Mouse (Mus musculus): ENCODE data around the gene Spaca5. TPM values are rescaled to one million over a fixed set of nuclear protein-coding genes. Genes with fewer than 3 reads are reported as not detected.

Spaca5 gene
- not detected in 2 replicates for total RNA-seq (2021)
- long read RNA-seq, experiment 1, result 0 reads
- long read RNA-seq, experiment 2, result 0 reads

DNA sequence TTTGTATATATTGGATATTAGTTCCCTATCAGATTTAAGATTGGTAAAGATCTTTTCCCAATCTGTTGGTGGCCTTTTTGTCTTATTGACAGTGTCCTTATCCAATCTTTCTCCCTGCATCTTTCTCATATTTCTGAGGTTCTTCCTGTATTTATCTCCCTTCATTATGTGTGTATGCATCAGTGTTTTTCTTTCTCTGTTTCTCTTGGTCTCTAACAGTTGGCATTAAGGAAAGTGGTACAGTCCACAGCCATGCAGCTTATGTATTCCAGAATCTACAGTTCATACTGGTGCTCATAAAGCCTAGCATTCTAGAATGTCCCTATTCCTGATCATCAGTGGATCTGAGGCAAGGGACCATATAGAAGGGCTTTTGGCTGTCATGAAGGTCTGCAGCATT, at the start of gene Spaca5:
Gene Spaca5 (plus strand): TSS at position 301 of the 400 bp plus-strand sequence.
- DNase-seq, result no peak

DNA sequence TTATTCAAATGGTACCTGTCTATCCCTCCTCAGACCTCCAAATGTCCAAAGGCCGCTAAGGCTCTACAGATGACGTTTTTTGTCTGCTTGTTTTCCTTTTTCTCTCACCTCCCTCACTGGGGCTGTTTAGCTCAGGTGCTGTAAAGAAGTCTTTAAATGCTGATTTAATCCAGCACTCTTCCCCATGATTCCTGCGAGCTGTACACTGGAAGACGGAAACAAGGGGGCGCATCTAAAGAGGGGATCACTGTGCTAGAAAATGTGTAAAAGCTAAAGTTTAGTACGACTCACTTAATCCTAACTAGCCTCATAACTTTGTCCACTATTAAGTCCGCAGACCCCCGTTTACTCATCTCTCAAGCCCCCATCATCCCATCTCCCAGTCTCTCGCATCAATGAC, 6.7 kb upstream of the Spaca5 start:
- no peak for DNase-seq

DNA sequence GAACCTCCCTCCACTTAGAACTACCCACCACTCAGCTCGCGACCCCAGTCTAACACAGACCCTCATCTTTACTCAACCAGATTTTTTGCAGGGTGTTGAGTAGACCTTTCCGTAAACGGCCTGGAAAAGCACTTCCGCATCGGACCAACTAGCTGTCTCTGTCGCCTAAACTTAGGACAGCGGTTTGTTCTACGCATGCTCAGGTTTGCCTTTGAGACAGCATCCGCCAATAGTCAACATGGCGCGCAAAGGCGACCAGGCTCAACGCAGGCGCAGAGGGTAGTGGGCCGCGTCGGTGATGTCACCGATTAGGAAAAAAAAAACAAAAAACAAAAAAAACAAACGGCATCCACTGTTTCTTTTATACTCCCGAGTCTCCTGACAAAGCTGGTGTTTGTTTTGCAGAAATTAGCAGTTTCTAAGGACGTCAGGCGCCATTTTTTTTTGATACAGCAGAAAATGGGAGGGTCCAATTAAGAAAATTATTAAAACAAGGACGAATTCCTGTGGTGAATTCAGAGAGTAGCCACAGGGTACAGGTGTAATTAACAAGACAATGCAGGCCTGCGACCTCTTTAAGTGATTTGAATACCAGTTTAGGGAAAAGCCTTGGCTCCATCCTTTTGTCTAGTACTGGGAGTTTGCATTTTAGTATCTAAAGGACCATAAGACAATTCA, 6.2 kb upstream of the Spaca5 start, which contains the start of gene Zfp182:
Gene Zfp182 (minus strand): TSS at position 451 of the 678 bp plus-strand sequence.
- DNase-seq, result peak; percentile 89

DNA sequence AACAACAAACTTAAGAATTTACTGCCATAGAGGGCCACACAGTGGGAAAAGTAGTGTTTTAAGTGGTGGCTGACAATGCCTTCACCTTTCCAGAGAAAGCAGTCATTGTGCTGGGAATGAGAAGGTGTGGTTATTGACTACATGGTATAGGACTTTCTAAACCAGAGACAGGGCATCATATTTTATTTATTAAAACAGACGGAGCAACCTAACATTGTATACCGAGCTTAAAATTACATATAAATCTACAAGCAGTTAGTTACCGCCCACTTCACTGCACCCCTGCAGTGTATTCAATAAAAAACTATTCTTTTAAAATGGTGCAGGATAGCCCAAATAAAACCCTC, 5.7 kb upstream of the Spaca5 start:
- no peak for DNase-seq

DNA sequence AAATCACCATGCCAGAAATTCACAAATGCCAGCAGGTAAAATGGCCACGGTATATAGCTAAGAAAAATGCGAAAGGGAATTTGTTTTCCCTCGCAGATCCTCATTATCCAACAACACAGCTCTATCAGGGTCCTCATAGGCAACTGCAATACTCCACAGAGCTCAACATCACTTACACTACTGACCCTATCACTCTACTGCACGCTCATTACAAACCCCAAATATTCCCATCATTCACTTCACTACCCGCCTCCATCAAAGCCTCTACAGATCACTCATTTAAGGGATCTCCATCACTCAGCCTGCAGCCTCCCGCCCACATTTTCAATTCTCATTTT, 20.4 kb downstream of the Spaca5 start:
- DNase-seq, result no peak

- peak; percentile 82 for DNase-seq
Observed at GRCm38 (mm10) chrX:21088983-21089866, 21.0 kb downstream of the Spaca5 start, which contains the start of gene Zfp300. Zfp300 (minus strand) TSS chrX:21089527.

DNA sequence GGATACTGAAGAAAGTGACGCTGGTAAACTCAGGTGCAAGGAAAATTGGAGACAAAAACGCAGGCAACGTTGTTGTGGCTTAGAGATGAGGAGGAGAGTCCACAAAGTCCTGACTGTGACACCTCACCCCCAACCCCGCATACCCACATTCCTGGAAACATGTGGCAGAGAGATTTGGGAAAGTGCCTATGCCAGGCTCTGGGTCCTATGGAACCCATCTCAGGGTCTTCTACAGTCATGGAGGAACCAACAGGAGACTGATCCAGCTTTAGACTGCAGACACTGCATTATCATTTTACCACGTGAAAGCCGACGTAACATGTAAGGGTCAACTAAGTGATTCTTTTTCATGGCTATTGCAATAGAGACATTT, 21.6 kb downstream of the Spaca5 start:
- no peak for DNase-seq

DNA sequence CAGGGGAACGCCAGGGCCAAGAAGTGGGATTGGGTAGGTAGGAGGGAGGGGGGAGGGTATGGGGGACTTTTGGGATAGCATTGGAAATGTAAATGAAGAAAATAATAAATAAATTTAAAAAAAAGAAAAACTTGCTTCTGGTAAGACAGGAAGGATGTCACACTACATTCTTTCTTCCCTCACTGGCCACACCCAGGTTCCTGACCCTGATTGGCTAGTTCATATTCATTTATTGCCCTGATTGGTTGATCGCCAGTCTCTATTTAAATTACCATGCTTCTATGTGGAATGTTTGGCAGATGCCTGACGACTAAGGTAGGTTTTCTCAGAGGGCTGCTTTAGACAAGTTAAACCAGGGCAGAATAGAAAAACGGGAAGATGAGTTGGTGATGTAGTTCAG, 47.3 kb downstream of the Spaca5 start, which contains the start of gene Ssxa1:
Gene Ssxa1 (plus strand): TSS at position 301 of the 400 bp plus-strand sequence.
- DNase-seq, result no peak

Other genes starting within 250 kb of the Spaca5 start
- 26.3 and 27.4 TPM in 2 replicates for gene Timp1, start 198.2 kb upstream of the Spaca5 start, total RNA-seq (2021)
- 7.9 and 11.3 TPM in 2 replicates for gene Syn1, start 147.4 kb upstream of the Spaca5 start, total RNA-seq (2021)
- 15.1 and 20.4 TPM in 2 replicates for gene Cfp, start 136.9 kb upstream of the Spaca5 start, total RNA-seq (2021)
- gene Elk1, start 117.8 kb upstream of the Spaca5 start, total RNA-seq (2021), result 13.1 and 14.4 TPM in 2 replicates
- gene Uxt, start 106.4 kb upstream of the Spaca5 start, total RNA-seq (2021), result 37.8 and 40.2 TPM in 2 replicates
- gene Zfp182, start 6.1 kb upstream of the Spaca5 start, total RNA-seq (2021), result 7.0 and 9.9 TPM in 2 replicates
- gene Zfp300, start 21.1 kb downstream of the Spaca5 start, total RNA-seq (2021), result 1.7 and 2.5 TPM in 2 replicates
- not detected in 2 replicates for gene Ssxa1, start 47.4 kb downstream of the Spaca5 start, total RNA-seq (2021)
- gene Gm21876, start 107.2 kb downstream of the Spaca5 start, total RNA-seq (2021), result not detected in 2 replicates

Data from adrenal gland, postnatal 14 days (tissue).